Mouse (Mus musculus): Measurements from ENCODE around the gene Selenoh. TPM values are rescaled to one million over a fixed set of nuclear protein-coding genes. Genes with fewer than 3 reads are reported as not detected.

Gene Selenoh
- total RNA-seq, 2 experiments from 2014 or later, result 21.7 to 26.3 TPM

- H3K27ac ChIP-seq, result peak overlapping the region; percentile 95
- no peak for TF ChIP-seq CTCF (conservative IDR thresholded peaks at IDR 0.05)
- H3K4me3 ChIP-seq, result peak overlapping the region; percentile 3; the same call in 1 of the 2 replicates
- no peak for DNase-seq (ENCODE audit: low spot score in 2 of 2)
Observed at GRCm38 (mm10) chr2:84636231-84636741, 34.3 kb downstream of the Selenoh start.

- DNase-seq (ENCODE audit: low spot score in 2 of 2), result peak; percentile 60 to 88
- H3K4me3 ChIP-seq, result peak overlapping the region; percentile 20; the same call in 1 of the 2 replicates
- H3K27ac ChIP-seq, result peak overlapping the region; percentile 95
- no peak for TF ChIP-seq CTCF (conservative IDR thresholded peaks at IDR 0.05)
Observed at GRCm38 (mm10) chr2:84635611-84636010, 35.0 kb downstream of the Selenoh start.

- H3K27ac ChIP-seq, result peak overlapping the region; percentile 95
- 0 out of 2 replicates have a peak, but pooled peaks have one; percentile 13 for TF ChIP-seq CTCF (conservative IDR thresholded peaks at IDR 0.05)
- DNase-seq (ENCODE audit: low spot score in 2 of 2), result no peak
- peak overlapping the region; percentile 20; the same call in 1 of the 2 replicates for H3K4me3 ChIP-seq
Observed at GRCm38 (mm10) chr2:84634934-84635482, 35.6 kb downstream of the Selenoh start.

- H3K27ac ChIP-seq, result peak overlapping the region; percentile 70
- TF ChIP-seq CTCF (conservative IDR thresholded peaks at IDR 0.05), result no peak
- no peak for DNase-seq (ENCODE audit: low spot score in 2 of 2)
- H3K4me3 ChIP-seq, result no peak overlapping the region; the same call in 1 of the 2 replicates
Observed at GRCm38 (mm10) chr2:84634006-84634405, 36.6 kb downstream of the Selenoh start.

GRCm38 (mm10) chr2:84632999-84633398, 37.6 kb downstream of the Selenoh start:
- H3K27ac ChIP-seq, result peak overlapping the region; percentile 70
- TF ChIP-seq CTCF (conservative IDR thresholded peaks at IDR 0.05), result no peak

GRCm38 (mm10) chr2:84632001-84632400, 38.6 kb downstream of the Selenoh start:
- TF ChIP-seq CTCF (conservative IDR thresholded peaks at IDR 0.05), result no peak
- Histone ChIP-seq H3K27ac (peak overlapping the region; percentile 70; the same call in 1 of the 2 replicates), H3K4me3 (no peak overlapping the region)
- no peak for DNase-seq (ENCODE audit: low spot score in 2 of 2)

More at GRCm38 (mm10) chr2:84632999-84633398, 37.6 kb downstream of the Selenoh start:
- no peak overlapping the region for H3K4me3 ChIP-seq
- no peak for DNase-seq (ENCODE audit: low spot score in 2 of 2)

GRCm38 (mm10) chr2:84627036-84627435, 43.5 kb downstream of the Selenoh start:
- TF ChIP-seq CTCF (conservative IDR thresholded peaks at IDR 0.05), result no peak

GRCm38 (mm10) chr2:84626366-84626975, 44.1 kb downstream of the Selenoh start:
- no peak for DNase-seq (ENCODE audit: low spot score in 2 of 2)
- no peak for TF ChIP-seq CTCF (conservative IDR thresholded peaks at IDR 0.05)
- Histone ChIP-seq H3K27ac (no peak overlapping the region), H3K4me3 (no peak overlapping the region)

More at GRCm38 (mm10) chr2:84627036-84627435, 43.5 kb downstream of the Selenoh start:
- H3K4me3 ChIP-seq, result no peak overlapping the region
- DNase-seq (ENCODE audit: low spot score in 2 of 2), result no peak
- no peak overlapping the region for H3K27ac ChIP-seq

- no peak overlapping the region for H3K4me3 ChIP-seq
- no peak for TF ChIP-seq CTCF (conservative IDR thresholded peaks at IDR 0.05)
- H3K27ac ChIP-seq, result no peak overlapping the region
- DNase-seq (ENCODE audit: low spot score in 2 of 2), result no peak
Observed at GRCm38 (mm10) chr2:84624201-84624600, 46.4 kb downstream of the Selenoh start.

GRCm38 (mm10) chr2:84623428-84624119, 47.0 kb downstream of the Selenoh start:
- no peak overlapping the region for H3K4me3 ChIP-seq
- TF ChIP-seq CTCF (conservative IDR thresholded peaks at IDR 0.05), result no peak
- no peak for DNase-seq (ENCODE audit: low spot score in 2 of 2)
- H3K27ac ChIP-seq, result peak overlapping the region; percentile 1; the same call in 1 of the 2 replicates

- no peak for TF ChIP-seq CTCF (conservative IDR thresholded peaks at IDR 0.05)
- Histone ChIP-seq H3K27ac (peak overlapping the region; percentile 1; the same call in 1 of the 2 replicates), H3K4me3 (no peak overlapping the region)
- no peak for DNase-seq (ENCODE audit: low spot score in 2 of 2)
Observed at GRCm38 (mm10) chr2:84622668-84623067, 47.9 kb downstream of the Selenoh start.

GRCm38 (mm10) chr2:84619646-84620340, 50.8 kb downstream of the Selenoh start:
- Histone ChIP-seq H3K4me3 (no peak overlapping the region), H3K27ac (no peak overlapping the region)
- no peak for TF ChIP-seq CTCF (conservative IDR thresholded peaks at IDR 0.05)
- DNase-seq (ENCODE audit: low spot score in 2 of 2), result no peak

Other genes with a start within 250 kb of the Selenoh start
- gene Calcrl, start 245.4 kb downstream of the Selenoh start, total RNA-seq (2021), result 1 to 10 TPM; 8.0 to 8.5 TPM
- 1 to 10 TPM; 3.6 TPM for gene Tfpi, start 194.0 kb downstream of the Selenoh start, total RNA-seq (2021)
- 10 to 100 TPM; 43.3 to 52.9 TPM for gene Ctnnd1, start 20.0 kb downstream of the Selenoh start, total RNA-seq (2021)
- gene Btbd18, start 11.7 kb downstream of the Selenoh start, total RNA-seq (2021), result not detected
- 1 to 10 TPM; 3.3 to 9.9 TPM for gene Gm28635, start 7.3 kb upstream of the Selenoh start, total RNA-seq (2021)
- 10 to 100 TPM; 31.4 to 31.8 TPM for gene Med19, start 7.6 kb upstream of the Selenoh start, total RNA-seq (2021)
- 100 to 1,000 TPM; 231 to 240 TPM for gene Tmx2, start 8.4 kb upstream of the Selenoh start, total RNA-seq (2021)
- gene Zdhhc5, start 44.4 kb upstream of the Selenoh start, total RNA-seq (2021), result 10 to 100 TPM; 37.4 to 38.1 TPM
- 1 to 10 TPM; 8.1 to 8.8 TPM for gene Clp1, start 56.6 kb upstream of the Selenoh start, total RNA-seq (2021)
- gene Ypel4, start 63.3 kb upstream of the Selenoh start, total RNA-seq (2021), result 10 to 100 TPM; 90.0 to 93.4 TPM
- gene Gm19426, start 72.9 kb upstream of the Selenoh start, total RNA-seq (2021), result 1 to 10 TPM; 1.6 to 2.5 TPM
- gene Serping1, start 104.7 kb upstream of the Selenoh start, total RNA-seq (2021), result 1 to 10 TPM; 7.4 to 8.4 TPM
- gene Ube2l6, start 128.1 kb upstream of the Selenoh start, total RNA-seq (2021), result 1 to 10 TPM; 6.0 to 6.1 TPM
- not detected for gene Smtnl1, start 151.9 kb upstream of the Selenoh start, total RNA-seq (2021)
- gene Timm10, start 156.2 kb upstream of the Selenoh start, total RNA-seq (2021), result 10 to 100 TPM; 48.7 to 57.5 TPM
- under 1 TPM; 0.27 to 0.79 TPM for gene Slc43a1, start 168.1 kb upstream of the Selenoh start, total RNA-seq (2021)
- 10 to 100 TPM; 85.9 to 88.8 TPM for gene Rtn4rl2, start 215.9 kb upstream of the Selenoh start, total RNA-seq (2021)